Comparison of ENCODE assay signal across 8 mouse cellular contexts in the genomic region with DNA sequence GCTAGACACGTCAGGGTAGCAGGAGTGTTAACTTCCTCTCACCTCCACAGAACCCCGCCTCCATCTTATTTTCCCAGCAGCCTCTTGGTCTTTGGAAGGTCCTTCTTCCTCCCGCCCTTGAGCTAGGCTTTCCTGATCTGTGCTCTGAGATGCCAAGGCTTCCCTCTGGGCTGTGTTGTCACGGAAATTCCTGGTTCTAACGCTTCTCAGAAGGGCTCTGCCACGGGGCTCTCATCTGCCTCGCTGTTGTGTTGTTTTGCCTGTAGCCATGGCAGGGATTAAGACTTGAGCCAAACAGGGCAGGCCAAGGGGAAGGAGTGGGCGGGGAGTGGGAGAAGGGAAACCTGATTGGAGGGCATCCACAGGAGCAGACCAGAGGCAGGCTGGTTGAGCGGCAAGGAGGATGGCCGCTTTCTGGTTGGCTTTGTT. TPM values are rescaled to one million over a fixed set of nuclear protein-coding genes. Genes with fewer than 3 reads are reported as not detected.
A peak's percentile ranks its signal among the peaks of the same experiment; 100 is the strongest.
DNase-seq lines count a peak whose midpoint lies in the region; ATAC-seq and TF ChIP-seq lines count a peak whose summit lies in the region.

No protein-coding gene starts in this region.

- peak; percentile 37 for DNase-seq in cerebellum, adult 11 months
- peak; percentile 81 to 82 for DNase-seq in cerebellum, postnatal 14 days
- DNase-seq in gastrocnemius, adult 2 months = peak; percentile 90
- peak; percentile 42 for DNase-seq in hindbrain, embryonic 14.5 days (ENCODE audit: low spot score)
- no peak for DNase-seq in spleen, postnatal 10 days (ENCODE audit: low spot score in 2 of 2)

- peak overlapping the region; percentile 89 for H3K27ac ChIP-seq in gastrocnemius, adult 2 months
- H3K27ac ChIP-seq in hindbrain, embryonic 14.5 days = no peak overlapping the region
- no peak overlapping the region; the same call in 1 of the 2 replicates for H3K27ac ChIP-seq in limb, embryonic 12.5 days
- no peak overlapping the region for H3K27ac ChIP-seq in neural tube, embryonic 13.5 days (replicated peaks)

- H3K9ac ChIP-seq in hindbrain, embryonic 14.5 days = no peak overlapping the region
- H3K9ac ChIP-seq in limb, embryonic 12.5 days (replicated peaks) = no peak overlapping the region
- H3K9ac ChIP-seq in neural tube, embryonic 13.5 days = no peak overlapping the region

- intact Hi-C loops in gastrocnemius, adult 2 months (cut with DNase I) = loop anchor here (2.0 to 5.0 kb wide), 2 partner anchors 27 to 40 kb away; a partner anchor contains a TSS

- no peak for ATAC-seq in cerebellum, adult (ENCODE audit: insufficient number of reproducible peaks, low FRiP score, low TSS enrichment)
- peak; percentile 85; the same call in 1 of the 2 replicates for ATAC-seq in hindbrain, embryonic 14.5 days (ENCODE audit: low FRiP score)
- ATAC-seq in limb, embryonic 12.5 days (ENCODE audit: insufficient number of reproducible peaks, insufficient read depth, low FRiP score, low TSS enrichment, low read depth) = 0 out of 2 replicates have a peak, but pooled peaks have one; percentile 26
- ATAC-seq in neural tube, embryonic 13.5 days (ENCODE audit: low read depth) = 0 out of 2 replicates have a peak, but pooled peaks have one; percentile 68

- TF ChIP-seq CTCF in gastrocnemius, adult 2 months (IDR thresholded peaks at IDR 0.05) = no peak

- WGBS in hindbrain, embryonic 14.5 days = 33% methylated on average over 10 of the region's 10 CpGs
- 30% methylated on average over 10 of the region's 10 CpGs for WGBS in limb, embryonic 12.5 days
- 47% methylated on average over 10 of the region's 10 CpGs for WGBS in neural tube, embryonic 13.5 days

- H3K9me3 ChIP-seq in hindbrain, embryonic 14.5 days (ENCODE audit: control insufficient read depth, low read length) = no peaks in the 10 kb centered on the region
- no peaks in the 10 kb centered on the region for H3K9me3 ChIP-seq in limb, embryonic 12.5 days
- H3K9me3 ChIP-seq in neural tube, embryonic 13.5 days = no peaks in the 10 kb centered on the region

- peak overlapping the region; percentile 72 for H3K4me3 ChIP-seq in gastrocnemius, adult 2 months
- H3K4me3 ChIP-seq in hindbrain, embryonic 14.5 days (replicated peaks; ENCODE audit: low read length) = no peak overlapping the region
- no peak overlapping the region for H3K4me3 ChIP-seq in limb, embryonic 12.5 days (replicated peaks)
- no peak overlapping the region for H3K4me3 ChIP-seq in neural tube, embryonic 13.5 days

- no peaks in the 10 kb centered on the region for H3K36me3 ChIP-seq in hindbrain, embryonic 14.5 days (replicated peaks; ENCODE audit: control insufficient read depth, insufficient read depth)
- no peaks in the 10 kb centered on the region for H3K36me3 ChIP-seq in limb, embryonic 12.5 days
- H3K36me3 ChIP-seq in neural tube, embryonic 13.5 days = no peaks in the 10 kb centered on the region

- no peak overlapping the region; the same call in 1 of the 2 replicates for H3K4me2 ChIP-seq in hindbrain, embryonic 14.5 days (replicated peaks)
- H3K4me2 ChIP-seq in limb, embryonic 12.5 days = peak overlapping the region; percentile 16
- no peak overlapping the region for H3K4me2 ChIP-seq in neural tube, embryonic 13.5 days

- H3K4me1 ChIP-seq in hindbrain, embryonic 14.5 days (replicated peaks; ENCODE audit: control insufficient read depth, insufficient read depth, low read length) = no peaks in the 10 kb centered on the region
- H3K4me1 ChIP-seq in limb, embryonic 12.5 days (replicated peaks) = peaks cover 17% of the 10 kb centered on the region
- peaks cover 16% of the 10 kb centered on the region; the same call in 1 of the 2 replicates for H3K4me1 ChIP-seq in neural tube, embryonic 13.5 days (replicated peaks)

- H3K27me3 ChIP-seq in hindbrain, embryonic 14.5 days (ENCODE audit: control insufficient read depth, insufficient read depth, low read length) = no peaks in the 10 kb centered on the region
- H3K27me3 ChIP-seq in limb, embryonic 12.5 days = no peaks in the 10 kb centered on the region
- no peaks in the 10 kb centered on the region for H3K27me3 ChIP-seq in neural tube, embryonic 13.5 days

RNA-seq across cellular contexts. Expression of a gene that starts 26.8 kb away (rescaled TPM):
- 1 to 10 TPM; 3.9 to 8.8 TPM for total RNA-seq in gastrocnemius, adult 2 months (2021)
- polyA plus RNA-seq in hindbrain, embryonic 14.5 days (2014; fragmentation: Nextera tagmentation; extraction: Ambion mirVana) = 0.83 and 1.3 TPM in 2 replicates
- polyA plus RNA-seq in limb, embryonic 12.5 days (2016; fragmentation: Nextera tagmentation; extraction: Ambion mirVana) = 0.87 and 1.1 TPM in 2 replicates
- 0.41 and 0.53 TPM in 2 replicates for polyA plus RNA-seq in neural tube, embryonic 13.5 days (2015; fragmentation: Nextera tagmentation; extraction: Ambion mirVana)

Comparison
In these comparisons a context has a peak if more than half of its experiments do, and no peak if none do; other contexts are left out.
1. DNase-seq: peak in cerebellum, adult 11 months (single experiment), cerebellum, postnatal 14 days (2 of 2), gastrocnemius, adult 2 months (single experiment) and hindbrain, embryonic 14.5 days (single experiment); none in spleen, postnatal 10 days (0 of 2).